Mouse (Mus musculus) CD4-positive helper T cell, adult 2 months (primary cell): ENCODE data around the gene Plscr3.

Experiments used
- DNase-seq: peaks from one replicate; pipeline ENCODE4 v3.0.0-alpha.2; 2012; ENCODE audit warnings: low read depth, missing footprints, low spot score

Gene Plscr3

DNA sequence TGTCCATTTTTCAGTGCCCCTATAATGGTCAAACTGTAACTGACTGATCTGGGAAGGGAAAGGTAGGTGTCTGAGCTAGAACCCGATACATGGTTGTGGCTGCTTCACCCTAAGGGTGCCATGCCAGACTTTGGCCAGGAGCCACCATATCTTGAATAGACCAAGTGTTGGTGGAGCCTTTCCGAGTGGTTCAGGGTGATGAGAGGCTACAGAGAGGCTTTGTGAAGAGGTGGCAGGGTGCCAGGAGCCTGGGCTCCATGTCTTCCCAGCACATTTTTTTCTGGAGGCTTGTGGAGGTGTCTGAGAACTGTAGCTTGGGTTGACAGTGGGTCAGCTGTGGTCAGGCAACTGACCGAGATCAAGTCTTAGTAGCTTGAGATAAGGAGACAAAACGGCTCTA lies 45.3 kb downstream of the Plscr3 start:
- no peak for DNase-seq

DNA sequence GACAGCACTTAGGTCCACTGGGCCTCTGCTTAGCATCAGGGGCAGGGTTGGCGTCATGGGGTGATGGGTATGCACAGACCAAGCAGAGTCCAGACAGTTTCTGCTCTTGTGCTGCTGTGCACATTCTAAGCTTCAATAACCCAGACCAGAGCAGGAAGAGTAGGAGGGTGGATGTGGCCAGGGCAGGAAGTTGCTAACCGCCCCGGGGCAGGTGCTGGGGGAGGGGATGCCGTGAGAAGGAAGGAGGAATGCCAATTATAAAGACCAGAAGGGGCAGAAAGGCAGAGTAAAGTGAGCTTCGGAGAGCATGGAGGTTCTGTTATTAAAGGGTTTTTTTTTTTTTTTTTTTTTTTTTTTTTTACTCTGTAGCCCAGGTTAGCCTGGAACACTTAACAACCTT lies 48.5 kb downstream of the Plscr3 start:
- peak; percentile 90 for DNase-seq

DNA sequence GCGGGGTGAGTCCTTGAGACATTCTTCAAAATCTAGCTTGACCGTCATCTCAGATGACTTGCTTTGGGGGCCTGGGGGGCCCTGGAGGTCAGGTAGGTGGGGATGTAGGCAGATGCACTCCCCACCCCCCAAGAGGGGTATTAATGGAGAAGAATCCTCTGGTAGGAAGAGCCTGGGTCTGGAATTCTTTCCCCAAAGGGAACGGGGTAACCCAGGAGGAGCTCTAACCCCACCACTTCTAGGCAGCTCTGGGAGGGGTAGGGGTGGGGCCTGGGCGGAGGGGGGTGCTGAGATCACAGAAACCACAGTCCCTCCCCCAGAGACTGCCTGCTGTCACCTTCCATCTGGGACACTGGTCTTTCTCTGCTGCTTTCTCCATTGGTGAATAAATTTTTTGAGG lies 49.1 kb downstream of the Plscr3 start, which contains the start of gene Acap1:
TSS of gene Acap1 (minus strand) at position 249 of the 400 bp plus-strand sequence.
- DNase-seq = peak; percentile 83

DNA sequence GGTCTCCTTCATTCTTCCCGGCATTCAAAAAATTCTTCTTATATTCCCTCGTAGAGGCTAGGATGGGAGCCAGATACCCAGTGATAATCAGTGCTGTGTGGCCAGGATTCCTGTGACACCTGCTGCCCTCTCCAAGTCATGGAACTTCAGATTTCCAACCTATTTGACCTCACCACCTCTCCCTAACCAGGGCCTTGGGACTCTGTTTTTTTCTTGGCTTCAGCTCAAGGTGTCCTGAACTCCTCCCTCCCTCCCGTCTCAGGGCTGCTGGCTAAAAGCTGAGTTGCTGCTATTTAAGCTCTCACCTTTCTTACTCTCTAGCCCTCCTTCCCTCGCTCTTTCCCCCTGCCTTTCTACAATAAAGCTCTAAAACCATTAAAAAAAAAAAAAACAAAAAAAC lies 53.7 kb downstream of the Plscr3 start:
- no peak for DNase-seq

DNA sequence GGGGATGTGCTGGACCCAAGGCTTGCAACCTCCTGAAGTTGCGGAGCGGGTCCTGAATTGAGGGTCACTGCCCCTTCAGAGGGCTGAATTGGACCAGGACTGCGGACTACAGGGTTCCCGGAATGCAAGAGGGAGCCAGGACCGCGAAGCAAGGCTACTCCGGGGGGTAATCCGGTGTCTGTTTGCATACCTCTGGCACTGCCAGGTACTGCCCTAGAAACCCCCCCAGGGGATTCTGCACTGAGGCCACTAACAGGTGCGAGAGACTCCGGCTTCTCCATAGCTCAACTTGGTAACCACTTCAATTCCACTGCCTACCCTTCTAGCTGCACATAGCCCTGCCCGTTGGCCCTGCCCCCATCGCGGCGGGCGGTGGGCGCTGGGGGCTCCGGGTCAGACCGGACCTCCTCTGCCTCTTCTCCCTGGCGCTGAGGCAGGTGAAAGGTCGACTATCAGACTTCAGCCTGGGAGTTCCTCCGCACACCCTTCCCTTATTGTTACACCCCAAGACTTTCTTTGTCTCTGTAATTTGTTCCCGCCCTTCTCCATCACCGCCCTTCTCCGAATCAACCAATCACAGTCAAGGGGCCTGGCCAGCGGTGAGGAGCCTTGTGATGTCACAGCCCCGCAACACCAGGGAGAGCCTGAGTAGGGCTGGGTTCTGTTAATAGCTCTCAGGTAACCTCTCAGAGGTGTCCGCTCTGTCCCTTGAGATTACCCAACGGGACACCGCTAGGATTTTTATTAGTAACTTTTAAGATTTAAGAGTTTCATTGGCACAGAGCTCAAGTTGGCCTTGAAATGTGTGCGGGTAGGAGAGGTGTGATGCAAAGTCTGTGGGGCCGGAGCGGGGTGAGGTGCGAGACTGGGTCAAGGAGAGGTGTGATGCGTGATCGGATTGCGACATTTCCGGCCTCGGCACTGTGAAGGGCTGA lies 54.6 kb downstream of the Plscr3 start, which contains the start of the genes 2810408A11Rik and Neurl4:
TSS of gene 2810408A11Rik (minus strand) at position 517 of the 935 bp plus-strand sequence.
TSS of gene Neurl4 (plus strand) at position 602 of the 935 bp plus-strand sequence.
- DNase-seq = peak; percentile 95

DNA sequence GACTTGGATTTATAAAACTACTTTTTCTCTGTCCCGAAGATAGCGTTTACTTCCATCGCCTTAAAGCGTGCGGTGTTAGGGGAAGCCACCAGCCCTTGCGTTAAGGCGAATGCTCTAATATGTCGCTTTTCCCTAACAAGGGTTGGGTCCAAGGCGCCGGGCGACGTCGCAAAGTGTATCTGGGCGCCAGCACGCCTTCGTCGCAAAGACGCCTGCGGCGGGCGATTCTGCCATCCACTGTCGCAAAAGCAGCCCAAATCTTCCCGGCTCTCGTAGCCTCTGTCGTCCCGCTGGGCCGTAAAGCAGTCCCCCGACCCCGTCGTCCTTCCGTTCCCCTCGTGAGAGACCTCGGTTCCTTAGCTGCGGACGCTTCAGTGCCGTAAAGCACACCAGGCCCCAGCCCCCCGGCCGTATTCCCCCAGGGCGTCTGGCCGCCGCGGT lies 55.2 kb downstream of the Plscr3 start:
- DNase-seq = peak; percentile 96
